In genomic region chr1:164895806-164896205, GRCm38 (mm10) we compare ENCODE assay signal across 16 mouse cellular contexts. TPM values are rescaled to one million over a fixed set of nuclear protein-coding genes. Genes with fewer than 3 reads are reported as not detected.
DNase-seq lines count a peak whose midpoint lies in the region; ATAC-seq and TF ChIP-seq lines count a peak whose summit lies in the region.
"Had no signal": no experiment of that assay in that cellular context is flagged by ENCODE, and none has a peak within 500 bp of the region (broad histone marks: within the 10 kb centered on the region; RNA-seq: fewer than 3 reads in every experiment).

No protein-coding gene starts in this region.

- no peak overlapping the region for H3K9ac ChIP-seq in forebrain, postnatal 0 days
- no peak overlapping the region for H3K9ac ChIP-seq in forebrain, embryonic 13.5 days
- H3K9ac ChIP-seq in kidney, embryonic 14.5 days (ENCODE audit: low read depth, low read length): no peak overlapping the region
- H3K9ac ChIP-seq in midbrain, embryonic 15.5 days: no peak overlapping the region
- H3K9ac ChIP-seq: forebrain, embryonic 12.5 days; limb, embryonic 13.5 days had no signal

- no peak overlapping the region for H3K4me3 ChIP-seq in forebrain, postnatal 0 days (ENCODE audit: low read depth, low read length)
- H3K4me3 ChIP-seq in forebrain, embryonic 13.5 days: no peak overlapping the region
- no peak overlapping the region for H3K4me3 ChIP-seq in kidney, embryonic 14.5 days (ENCODE audit: low read length)
- no peak overlapping the region for H3K4me3 ChIP-seq in midbrain, embryonic 15.5 days
- H3K4me3 ChIP-seq: forebrain, embryonic 12.5 days; limb, embryonic 13.5 days had no signal

- H3K4me2 ChIP-seq in forebrain, postnatal 0 days (ENCODE audit: low read depth): no peak overlapping the region
- no peak overlapping the region for H3K4me2 ChIP-seq in forebrain, embryonic 13.5 days
- no peak overlapping the region for H3K4me2 ChIP-seq in kidney, embryonic 14.5 days (replicated peaks; ENCODE audit: low read depth, low read length)
- no peak overlapping the region for H3K4me2 ChIP-seq in midbrain, embryonic 15.5 days
- H3K4me2 ChIP-seq: forebrain, embryonic 12.5 days; limb, embryonic 13.5 days had no signal

- no peak overlapping the region for H3K27ac ChIP-seq in forebrain, postnatal 0 days (ENCODE audit: low read depth, low read length)
- no peak overlapping the region for H3K27ac ChIP-seq in forebrain, embryonic 13.5 days
- no peak overlapping the region for H3K27ac ChIP-seq in kidney, embryonic 14.5 days (ENCODE audit: low read depth, low read length)
- H3K27ac ChIP-seq in midbrain, embryonic 15.5 days: peak overlapping the region; percentile 34; the same call in 1 of the 2 replicates
- H3K27ac ChIP-seq: limb, embryonic 13.5 days had no signal

- H3K27me3 ChIP-seq in forebrain, postnatal 0 days (ENCODE audit: insufficient read depth, low read length): no peaks in the 10 kb centered on the region
- no peaks in the 10 kb centered on the region for H3K27me3 ChIP-seq in forebrain, embryonic 13.5 days
- no peaks in the 10 kb centered on the region for H3K27me3 ChIP-seq in kidney, embryonic 14.5 days (ENCODE audit: control insufficient read depth, insufficient read depth, low read length)
- no peaks in the 10 kb centered on the region for H3K27me3 ChIP-seq in midbrain, embryonic 15.5 days (replicated peaks)

- ATAC-seq in forebrain, postnatal 0 days: no peak
- ATAC-seq in forebrain, embryonic 13.5 days: no peak
- ATAC-seq in kidney, embryonic 14.5 days (ENCODE audit: low FRiP score, low TSS enrichment): no peak
- no peak for ATAC-seq in midbrain, embryonic 15.5 days (replicated peaks)
- ATAC-seq in activated CD4-positive, CD25-positive, alpha-beta regulatory T cell, adult 4 months: no peak

- no peaks in the 10 kb centered on the region for H3K36me3 ChIP-seq in forebrain, postnatal 0 days (ENCODE audit: insufficient read depth)
- no peaks in the 10 kb centered on the region for H3K36me3 ChIP-seq in forebrain, embryonic 13.5 days (ENCODE audit: poor library complexity, severe bottlenecking)
- no peaks in the 10 kb centered on the region for H3K36me3 ChIP-seq in kidney, embryonic 14.5 days (ENCODE audit: control insufficient read depth, insufficient read depth, low read length)
- H3K36me3 ChIP-seq in midbrain, embryonic 15.5 days (replicated peaks): no peaks in the 10 kb centered on the region
- H3K36me3 ChIP-seq: forebrain, embryonic 12.5 days; limb, embryonic 13.5 days had no signal

- no peaks in the 10 kb centered on the region for H3K4me1 ChIP-seq in forebrain, postnatal 0 days (ENCODE audit: insufficient read depth)
- peaks cover 12% of the 10 kb centered on the region; the same call in 1 of the 2 replicates for H3K4me1 ChIP-seq in forebrain, embryonic 13.5 days
- peaks cover 12% of the 10 kb centered on the region for H3K4me1 ChIP-seq in kidney, embryonic 14.5 days (ENCODE audit: control insufficient read depth, insufficient read depth, low read length)
- H3K4me1 ChIP-seq in midbrain, embryonic 15.5 days: peaks cover 27% of the 10 kb centered on the region

- H3K9me3 ChIP-seq in forebrain, postnatal 0 days (ENCODE audit: low read length): no peaks in the 10 kb centered on the region
- H3K9me3 ChIP-seq in forebrain, embryonic 13.5 days (replicated peaks): no peaks in the 10 kb centered on the region
- no peaks in the 10 kb centered on the region for H3K9me3 ChIP-seq in kidney, embryonic 14.5 days (ENCODE audit: control insufficient read depth, low read length)
- no peaks in the 10 kb centered on the region for H3K9me3 ChIP-seq in midbrain, embryonic 15.5 days
- H3K9me3 ChIP-seq: forebrain, embryonic 12.5 days; limb, embryonic 13.5 days had no signal

- 67% methylated on average over 2 of the region's 2 CpGs for WGBS in forebrain, postnatal 0 days
- WGBS in forebrain, embryonic 13.5 days: 69% methylated on average over 2 of the region's 2 CpGs
- 75% methylated on average over 2 of the region's 2 CpGs for WGBS in kidney, embryonic 14.5 days
- 71% methylated on average over 2 of the region's 2 CpGs for WGBS in midbrain, embryonic 15.5 days

- TF ChIP-seq CTCF in forebrain, postnatal 0 days (IDR thresholded peaks at IDR 0.05; ENCODE audit: low read depth): 0 out of 2 replicates have a peak, but pooled peaks have one; percentile 5

- DNase-seq in forebrain, postnatal 0 days: no peak
- DNase-seq in kidney, postnatal 10 days: peak; percentile 17
- DNase-seq in adipocyte (ENCODE audit: low spot score): peak; percentile 39
- no peak for DNase-seq in gastrocnemius, adult 8-10 months (ENCODE audit: low spot score in 2 of 2)
- DNase-seq: lung, adult 18-20 months; right cerebral cortex, postnatal 4 days had no signal

RNA-seq across cellular contexts. Expression of gene Xcl1, which starts 39.5 kb away (rescaled TPM):
- not detected in 2 replicates for total RNA-seq in forebrain, postnatal 0 days (2014; rRNA removed)
- not detected in 2 replicates for polyA plus RNA-seq in forebrain, postnatal 0 days (2015; fragmentation: Nextera tagmentation; extraction: Ambion mirVana)
- polyA plus RNA-seq in forebrain, embryonic 13.5 days (2015; fragmentation: Nextera tagmentation; extraction: Ambion mirVana): not detected in 2 replicates
- polyA plus RNA-seq in kidney, embryonic 14.5 days (2014; fragmentation: Nextera tagmentation; extraction: Ambion mirVana): not detected in 2 replicates
- polyA plus RNA-seq in midbrain, embryonic 15.5 days (2015; fragmentation: Nextera tagmentation; extraction: Ambion mirVana): not detected in 2 replicates
- polyA plus RNA-seq in activated CD4-positive, CD25-positive, alpha-beta regulatory T cell, adult 4 months (2017; shearing (Covaris generic)): 10 to 100 TPM in 1 of 2 experiments, 1 to 10 TPM in 1; 4.3 to 14.9 TPM
- total RNA-seq in gastrocnemius, adult 8-10 months (2022): not detected
- total RNA-seq: gastrocnemius, postnatal 14 days; layer of hippocampus, postnatal 25 days had no signal
- polyA plus RNA-seq: embryonic facial prominence, embryonic 11.5 days; forebrain, embryonic 12.5 days; intestine, embryonic 14.5 days; limb, embryonic 13.5 days had no signal

Comparison
In these comparisons a context has a peak if more than half of its experiments do, and no peak if none do; other contexts are left out.
1. DNase-seq: peak in kidney, postnatal 10 days (single experiment) and adipocyte (single experiment); none in forebrain, postnatal 0 days (single experiment) and gastrocnemius, adult 8-10 months (0 of 2).